Mouse (Mus musculus): ENCODE data around the gene Ak1. TPM values are rescaled to one million over a fixed set of nuclear protein-coding genes. Genes with fewer than 3 reads are reported as not detected.

The Ak1 gene
- total RNA-seq, 1 experiment from 2014 or later, result not detected

DNA sequence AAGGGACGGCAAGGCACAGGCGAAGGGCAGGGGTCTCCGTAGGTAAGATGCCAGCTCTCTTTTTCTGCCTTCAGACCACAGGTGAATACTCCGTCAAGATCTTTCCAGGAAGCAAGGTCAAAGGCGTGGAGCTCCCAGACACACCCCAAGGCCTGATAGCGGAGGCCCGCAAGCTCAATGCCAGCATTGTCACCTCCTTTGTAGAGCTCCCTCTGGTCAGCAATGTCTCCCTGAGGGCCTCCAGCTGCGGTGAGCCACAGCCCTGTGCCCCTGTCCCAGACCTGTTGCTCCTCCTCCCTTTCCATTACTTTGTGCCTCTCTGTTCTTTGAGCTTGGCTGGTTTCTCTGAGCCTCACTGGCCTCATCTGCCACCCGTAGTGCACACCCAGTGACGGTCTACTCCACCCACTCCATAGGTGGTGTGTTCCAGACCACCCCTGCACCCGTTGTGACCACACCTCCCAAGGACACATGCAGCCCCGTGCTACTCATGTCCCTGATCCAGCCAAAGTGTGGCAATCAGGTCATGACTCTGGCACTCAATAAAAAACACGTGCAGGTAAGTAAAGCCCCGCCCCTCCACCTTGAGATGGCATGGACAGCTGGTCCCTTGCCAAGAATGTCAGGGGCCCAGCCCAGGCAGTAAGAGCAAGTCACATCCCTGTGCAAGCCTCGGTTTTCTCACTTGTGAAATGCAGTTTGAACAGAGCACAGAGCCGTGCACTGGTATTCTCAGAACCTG, 51.8 kb downstream of the Ak1 start:
- ATAC-seq (ENCODE audit: extremely low read depth, insufficient number of reproducible peaks, low FRiP score, poor library complexity, severe bottlenecking), result no peak

DNA sequence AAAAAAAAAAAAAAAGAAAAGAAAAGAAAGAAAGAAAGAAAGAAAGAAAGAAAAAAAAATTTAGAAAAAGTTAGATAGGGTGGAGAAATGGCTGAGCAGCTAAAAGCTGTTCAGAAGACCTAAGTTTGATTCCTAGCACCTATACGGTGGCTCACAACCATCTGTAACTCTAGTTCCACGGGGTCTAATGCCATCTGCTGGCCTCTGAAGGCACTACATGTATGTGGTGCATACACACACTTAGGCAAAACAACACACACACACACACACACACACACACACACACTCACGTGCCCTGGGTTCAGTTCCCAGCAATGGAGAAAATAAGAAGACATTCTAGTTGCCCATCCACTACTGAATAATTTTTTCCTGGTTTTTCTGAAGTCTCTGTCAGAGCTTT, 55.3 kb downstream of the Ak1 start:
- ATAC-seq (ENCODE audit: extremely low read depth, insufficient number of reproducible peaks, low FRiP score, poor library complexity, severe bottlenecking), result no peak

DNA sequence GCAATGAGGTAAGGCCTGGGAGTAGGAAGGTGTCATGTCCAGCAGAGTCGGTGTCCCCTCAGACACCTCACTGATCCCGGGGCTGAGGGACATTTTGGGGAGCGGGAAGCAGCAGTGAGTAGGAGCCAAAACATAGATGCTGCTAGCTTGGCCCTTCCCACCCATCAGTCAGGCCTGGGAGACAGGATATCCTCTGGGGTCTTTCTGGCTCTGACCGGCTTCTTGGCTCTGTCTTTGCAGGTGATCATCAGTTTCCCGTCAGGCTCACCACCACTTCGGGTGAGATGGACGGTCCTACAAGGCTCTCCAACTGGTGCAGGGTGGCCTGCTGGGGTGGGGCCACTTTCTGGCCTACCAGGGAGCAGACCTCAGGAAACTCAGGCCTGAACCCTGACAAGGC, 56.1 kb downstream of the Ak1 start:
- no peak for ATAC-seq (ENCODE audit: extremely low read depth, insufficient number of reproducible peaks, low FRiP score, poor library complexity, severe bottlenecking)

DNA sequence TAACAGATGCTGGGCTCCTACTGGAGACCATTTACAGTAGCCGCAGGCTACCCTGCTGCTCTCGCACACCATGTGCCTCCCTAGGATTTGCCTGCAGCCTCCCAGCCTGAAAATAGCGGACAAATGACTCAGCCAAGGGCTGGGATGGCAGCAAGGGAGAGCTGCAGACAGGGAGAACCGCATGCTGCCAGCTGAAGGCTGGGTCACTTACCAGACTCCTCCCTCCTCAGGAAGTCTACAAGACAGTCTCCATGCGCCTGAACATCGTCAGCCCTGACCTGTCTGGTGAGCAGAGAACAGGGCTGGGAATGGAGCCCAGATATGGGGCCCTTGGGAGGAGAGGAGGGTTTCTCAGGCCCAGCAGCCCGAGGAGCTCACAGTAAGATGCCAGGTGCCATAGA, 58.5 kb downstream of the Ak1 start:
- no peak for ATAC-seq (ENCODE audit: extremely low read depth, insufficient number of reproducible peaks, low FRiP score, poor library complexity, severe bottlenecking)

DNA sequence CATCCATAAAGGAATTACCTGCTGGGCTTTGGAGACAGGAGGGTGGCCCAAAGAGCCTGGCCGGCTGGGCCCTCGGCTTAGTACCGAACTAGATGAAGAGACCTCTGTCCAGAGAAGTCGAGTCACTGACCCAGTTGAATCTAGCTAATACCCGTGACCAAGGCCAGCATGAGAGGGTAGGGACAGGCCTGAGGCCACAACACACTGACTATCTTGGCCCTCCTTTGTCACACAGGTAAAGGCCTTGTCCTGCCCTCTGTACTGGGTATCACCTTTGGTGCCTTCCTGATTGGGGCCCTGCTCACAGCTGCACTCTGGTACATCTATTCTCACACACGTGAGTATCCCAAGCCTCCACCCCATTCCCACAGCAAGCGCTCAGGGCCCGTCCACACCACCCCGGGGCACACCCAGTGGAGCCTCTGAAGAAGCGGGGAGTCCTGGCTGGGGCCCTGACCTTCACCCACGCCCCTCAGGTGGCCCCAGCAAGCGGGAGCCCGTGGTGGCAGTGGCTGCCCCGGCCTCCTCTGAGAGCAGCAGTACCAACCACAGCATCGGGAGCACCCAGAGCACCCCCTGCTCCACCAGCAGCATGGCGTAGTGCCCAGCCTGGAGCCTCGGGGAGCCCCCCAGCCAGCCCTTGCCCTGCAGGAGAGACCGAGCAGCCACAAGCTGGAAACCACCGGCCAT, 59.5 kb downstream of the Ak1 start:
- ATAC-seq (ENCODE audit: extremely low read depth, insufficient number of reproducible peaks, low FRiP score, poor library complexity, severe bottlenecking), result no peak

DNA sequence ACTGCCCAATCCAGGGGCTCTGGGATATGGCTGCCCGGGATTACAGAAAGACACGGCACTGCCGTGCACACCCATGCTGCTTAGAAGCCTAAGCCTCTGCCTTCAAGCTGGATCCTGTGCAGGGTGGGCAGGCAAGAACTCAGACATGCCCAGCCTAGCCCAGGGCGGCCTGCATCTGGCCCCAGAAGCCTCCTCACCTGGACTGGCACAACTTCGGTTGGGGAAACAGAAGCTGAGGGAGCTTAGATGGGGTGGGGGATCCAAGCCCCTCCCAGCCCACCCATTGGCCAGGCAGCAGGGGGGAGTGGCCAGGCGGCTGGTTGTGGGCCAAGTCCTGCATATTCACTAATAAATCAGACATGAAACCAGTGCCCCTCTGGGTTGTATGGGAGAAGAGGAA, 60.2 kb downstream of the Ak1 start:
- no peak for ATAC-seq (ENCODE audit: extremely low read depth, insufficient number of reproducible peaks, low FRiP score, poor library complexity, severe bottlenecking)

DNA sequence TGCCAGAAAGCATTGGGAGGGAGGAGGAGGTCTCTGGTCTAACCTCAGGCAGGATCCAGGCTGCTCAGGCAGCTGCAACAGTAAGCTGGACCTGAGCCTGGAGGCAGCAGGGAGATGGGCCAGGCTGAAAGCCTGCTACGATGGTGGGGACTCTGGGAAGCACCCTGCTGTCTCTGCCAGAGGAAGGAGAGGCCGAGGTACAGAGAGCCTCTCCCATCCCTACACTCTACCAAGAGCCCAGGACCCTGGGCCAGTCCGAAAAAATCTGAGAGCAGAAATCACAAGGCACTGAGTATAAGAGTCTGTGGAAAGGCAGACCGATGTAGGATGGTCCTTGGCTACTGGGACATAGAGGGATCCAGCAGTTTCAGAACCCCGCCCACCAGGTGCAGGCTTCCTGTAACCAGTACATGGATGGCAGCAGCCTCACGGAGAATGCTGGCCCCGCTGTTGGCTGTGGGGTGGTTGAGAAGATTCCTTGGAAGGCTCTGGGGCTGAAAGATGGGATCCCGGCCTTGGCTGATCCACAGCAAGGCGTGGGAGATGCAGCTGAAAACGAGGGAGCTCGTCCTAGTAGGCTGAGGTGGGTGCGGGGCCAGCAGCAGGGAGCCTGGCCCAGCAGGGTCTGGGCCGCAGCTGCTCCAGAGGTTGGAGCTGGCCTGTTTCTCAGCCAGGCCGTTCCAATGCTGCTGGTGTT, 61.3 kb downstream of the Ak1 start:
- ATAC-seq (ENCODE audit: extremely low read depth, insufficient number of reproducible peaks, low FRiP score, poor library complexity, severe bottlenecking), result no peak

DNA sequence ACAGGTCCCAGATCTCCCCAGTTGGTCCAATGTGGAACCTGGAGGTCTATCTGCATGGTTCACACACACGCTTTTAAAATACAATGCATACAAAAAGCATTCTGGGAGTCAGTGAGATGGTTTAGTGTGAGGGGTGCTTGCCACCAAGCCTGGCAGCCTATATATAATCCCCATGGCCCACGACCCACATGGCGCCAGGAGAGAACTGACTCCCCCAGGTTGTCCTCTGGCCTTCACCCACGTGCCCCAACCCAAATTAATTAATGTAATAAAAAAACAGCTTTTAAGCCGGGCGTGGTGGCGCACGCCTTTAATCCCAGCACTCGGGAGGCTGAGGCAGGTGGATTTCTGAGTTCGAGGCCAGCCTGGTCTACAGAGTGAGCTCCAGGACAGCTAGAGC, 62.1 kb downstream of the Ak1 start:
- no peak for ATAC-seq (ENCODE audit: extremely low read depth, insufficient number of reproducible peaks, low FRiP score, poor library complexity, severe bottlenecking)

Other genes starting within 250 kb of the Ak1 start
- 31.8 and 39.5 TPM in 2 replicates for gene 1110008P14Rik, start 239.8 kb upstream of the Ak1 start, total RNA-seq (2017)
- gene Lcn2, start 233.5 kb upstream of the Ak1 start, total RNA-seq (2017), result 246 and 252 TPM in 2 replicates
- 2.9 and 4.1 TPM in 2 replicates for gene Ptges2, start 225.9 kb upstream of the Ak1 start, total RNA-seq (2017)
- gene Naif1, start 171.3 kb upstream of the Ak1 start, total RNA-seq (2017), result 6.1 and 6.4 TPM in 2 replicates
- gene Slc25a25, start 170.3 kb upstream of the Ak1 start, total RNA-seq (2017), result 15.2 and 17.8 TPM in 2 replicates
- 36.8 and 38.4 TPM in 2 replicates for gene Fam102a, start 86.4 kb upstream of the Ak1 start, total RNA-seq (2017)
- gene Dpm2, start 50.9 kb upstream of the Ak1 start, total RNA-seq (2017), result 38.6 and 47.6 TPM in 2 replicates
- 1.3 and 1.4 TPM in 2 replicates for gene Pip5kl1, start 47.0 kb upstream of the Ak1 start, total RNA-seq (2017)
- gene 9430097D07Rik, start 46.1 kb upstream of the Ak1 start, total RNA-seq (2017), result not detected in 2 replicates
- gene St6galnac4, start 34.7 kb upstream of the Ak1 start, total RNA-seq (2017), result 13.6 and 16.9 TPM in 2 replicates
- gene St6galnac6, start 22.0 kb upstream of the Ak1 start, total RNA-seq (2017), result 4.7 and 5.4 TPM in 2 replicates
- 0.25 TPM in 1 of 2 replicates, not detected in the other for gene Eng, start 24.8 kb downstream of the Ak1 start, total RNA-seq (2017)
- gene Fpgs, start 82.4 kb downstream of the Ak1 start, total RNA-seq (2017), result 9.0 and 10.1 TPM in 2 replicates
- 97.2 and 121 TPM in 2 replicates for gene Cdk9, start 91.3 kb downstream of the Ak1 start, total RNA-seq (2017)
- gene Sh2d3c, start 99.3 kb downstream of the Ak1 start, total RNA-seq (2017), result 151 and 152 TPM in 2 replicates
- not detected in 2 replicates for gene 6330409D20Rik, start 119.3 kb downstream of the Ak1 start, total RNA-seq (2017)
- gene Tor2a, start 135.5 kb downstream of the Ak1 start, total RNA-seq (2017), result 28.0 and 31.1 TPM in 2 replicates
- 0.12 and 0.47 TPM in 2 replicates for gene Ttc16, start 153.9 kb downstream of the Ak1 start, total RNA-seq (2017)
- 2.0 TPM in 1 of 2 replicates, not detected in the other for gene Ptrh1, start 154.0 kb downstream of the Ak1 start, total RNA-seq (2017)
- gene Cfap157, start 162.7 kb downstream of the Ak1 start, total RNA-seq (2017), result not detected in 2 replicates
- gene Stxbp1, start 225.5 kb downstream of the Ak1 start, total RNA-seq (2017), result 2.3 and 3.3 TPM in 2 replicates